Mouse (Mus musculus) kidney, postnatal 0 days (tissue): ENCODE data around the gene 1700003H04Rik. TPM values are rescaled to one million over a fixed set of nuclear protein-coding genes. Genes with fewer than 3 reads are reported as not detected.

Experiments
- ATAC-seq: fragments of 200-750 bp; cut with Nextera tagmentation; replicated peaks from 2 replicates; pipeline ENCODE4 v1.8.0; 2017; ENCODE audit warnings: low read depth, moderate number of reproducible peaks, moderate TSS enrichment, moderate library complexity; ENCODE audit not compliant: low FRiP score
- DNase-seq: peaks from one replicate; pipeline ENCODE4 v3.0.0-alpha.2; 2016; ENCODE audit warnings: low spot score
- H3K27ac ChIP-seq: fragments of 300-500 bp; sonication (generic); 2 replicates; pipeline ENCODE4 v1.5.1; 2014; ENCODE audit warnings: mild to moderate bottlenecking
- H3K27me3 ChIP-seq: fragments of 300-500 bp; sonication (generic); 2 replicates; pipeline ENCODE4 v1.6.1; 2014; ENCODE audit warnings: low read length, mixed read lengths; ENCODE audit not compliant: insufficient read depth
- H3K36me3 ChIP-seq: fragments of 300-500 bp; sonication (generic); 2 replicates; pipeline ENCODE4 v1.6.1; 2014; ENCODE audit warnings: low read length, mixed read lengths; ENCODE audit not compliant: insufficient read depth
- H3K4me1 ChIP-seq: fragments of 300-500 bp; sonication (generic); replicated peaks from 2 replicates; pipeline ENCODE4 v1.6.1; 2014; ENCODE audit warnings: antibody characterized with exemption, low read length, mixed read lengths; ENCODE audit not compliant: insufficient read depth
- H3K4me2 ChIP-seq: fragments of 300-500 bp; sonication (generic); 2 replicates; pipeline ENCODE4 v1.6.1; 2014; ENCODE audit warnings: mild to moderate bottlenecking, low read length, moderate library complexity, mixed read lengths
- H3K4me3 ChIP-seq: fragments of 300-500 bp; sonication (generic); replicated peaks from 2 replicates; pipeline ENCODE4 v1.5.1; 2014; ENCODE audit warnings: low read depth, low read length
- H3K9ac ChIP-seq: fragments of 300-500 bp; sonication (generic); 2 replicates; pipeline ENCODE4 v1.6.1; 2014; ENCODE audit warnings: low read depth, low read length
- H3K9me3 ChIP-seq: fragments of 300-500 bp; sonication (generic); replicated peaks from 2 replicates; pipeline ENCODE4 v1.6.1; 2016; ENCODE audit warnings: low read length, inconsistent platforms, mixed read lengths
- CTCF ChIP-seq: IDR thresholded peaks from 2 replicates; pipeline ENCODE4 v1.5.1; 2016; ENCODE audit warnings: antibody characterized with exemption, low read depth, mild to moderate bottlenecking, moderate library complexity
- WGBS: fragments of 180-500 bp; shearing (Covaris S2); extraction: QIAGEN DNeasy Blood & Tissue Kit; methylation state at CpG from one replicate; pipeline ENCODE4 v1.1.7; 2014; 5-methylcytosine and 5-hydroxymethylcytosine counted together
- polyA plus RNA-seq: library from polyadenylated mRNA; unstranded; fragments of >200 nt; fragmentation: Nextera tagmentation; extraction: Ambion mirVana; gene quantifications from 2 replicates; pipeline ENCODE4 v1.2.1, GENCODE M21; 2015

The 1700003H04Rik gene
- polyA plus RNA-seq, 1 experiment from 2014 or later = not detected

GRCm38 (mm10) chr3:124587534-124587933 is 6.6 kb upstream of the 1700003H04Rik start:
- TF ChIP-seq CTCF = peak; percentile 71
- peak; percentile 72 for DNase-seq
- H3K4me3 ChIP-seq = no peak overlapping the region
- H3K4me1 ChIP-seq = no peaks in the 10 kb centered on the region
- no peak for ATAC-seq
- no peak overlapping the region for H3K27ac ChIP-seq
- no peaks in the 10 kb centered on the region for H3K27me3 ChIP-seq
- 9% methylated on average over 3 of the region's 3 CpGs for WGBS
- no peak overlapping the region for H3K4me2 ChIP-seq
- no peaks in the 10 kb centered on the region for H3K9me3 ChIP-seq
- H3K36me3 ChIP-seq = no peaks in the 10 kb centered on the region
- no peak overlapping the region for H3K9ac ChIP-seq

GRCm38 (mm10) chr3:124585761-124586160 is 4.9 kb upstream of the 1700003H04Rik start:
- H3K9me3 ChIP-seq = no peaks in the 10 kb centered on the region
- ATAC-seq (no peak), DNase-seq (no peak)
- 74% methylated on average over 2 of the region's 2 CpGs for WGBS
- no peaks in the 10 kb centered on the region for H3K27me3 ChIP-seq
- H3K27ac ChIP-seq = no peak overlapping the region
- no peak overlapping the region for H3K4me3 ChIP-seq
- no peak overlapping the region for H3K4me2 ChIP-seq
- peak; percentile 37; the same call in 1 of the 2 replicates for TF ChIP-seq CTCF
- no peaks in the 10 kb centered on the region for H3K4me1 ChIP-seq
- H3K9ac ChIP-seq = no peak overlapping the region
- no peaks in the 10 kb centered on the region for H3K36me3 ChIP-seq

GRCm38 (mm10) chr3:124557317-124557716 is 23.6 kb downstream of the 1700003H04Rik start:
- Histone ChIP-seq H3K36me3 (no peaks in the 10 kb centered on the region), H3K4me3 (no peak overlapping the region), H3K4me1 (no peaks in the 10 kb centered on the region), H3K9ac (no peak overlapping the region), H3K27ac (no peak overlapping the region), H3K27me3 (no peaks in the 10 kb centered on the region), H3K9me3 (no peaks in the 10 kb centered on the region), H3K4me2 (no peak overlapping the region)
- ATAC-seq = no peak
- DNase-seq = no peak
- TF ChIP-seq CTCF = no peak
- WGBS = 92% methylated on average over 2 of the region's 2 CpGs

GRCm38 (mm10) chr3:124555963-124556362 is 24.9 kb downstream of the 1700003H04Rik start:
- no peaks in the 10 kb centered on the region for H3K36me3 ChIP-seq
- no peak for TF ChIP-seq CTCF
- H3K4me2 ChIP-seq = no peak overlapping the region
- H3K27ac ChIP-seq = no peak overlapping the region
- H3K9me3 ChIP-seq = no peaks in the 10 kb centered on the region
- H3K4me3 ChIP-seq = no peak overlapping the region
- no peaks in the 10 kb centered on the region for H3K27me3 ChIP-seq
- H3K4me1 ChIP-seq = no peaks in the 10 kb centered on the region
- DNase-seq (no peak), ATAC-seq (no peak)
- no peak overlapping the region for H3K9ac ChIP-seq

GRCm38 (mm10) chr3:124555092-124555491 is 25.8 kb downstream of the 1700003H04Rik start:
- Histone ChIP-seq H3K36me3 (no peaks in the 10 kb centered on the region), H3K4me3 (no peak overlapping the region), H3K9ac (no peak overlapping the region), H3K9me3 (no peaks in the 10 kb centered on the region), H3K27ac (no peak overlapping the region), H3K4me2 (no peak overlapping the region), H3K27me3 (no peaks in the 10 kb centered on the region), H3K4me1 (no peaks in the 10 kb centered on the region)
- WGBS = 76% methylated on average over 2 of the region's 2 CpGs
- DNase-seq = no peak
- no peak for ATAC-seq
- no peak for TF ChIP-seq CTCF

GRCm38 (mm10) chr3:124548898-124549297 is 32.0 kb downstream of the 1700003H04Rik start:
- ATAC-seq (no peak), DNase-seq (peak; percentile 28)
- H3K27ac ChIP-seq = no peak overlapping the region
- no peak for TF ChIP-seq CTCF
- H3K36me3 ChIP-seq = no peaks in the 10 kb centered on the region
- H3K9me3 ChIP-seq = no peaks in the 10 kb centered on the region
- H3K27me3 ChIP-seq = no peaks in the 10 kb centered on the region
- H3K9ac ChIP-seq = no peak overlapping the region
- H3K4me1 ChIP-seq = no peaks in the 10 kb centered on the region
- H3K4me2 ChIP-seq = no peak overlapping the region
- WGBS = 29% methylated on average over 10 of the region's 10 CpGs
- no peak overlapping the region for H3K4me3 ChIP-seq

- 71% methylated on average over 2 of the region's 2 CpGs for WGBS
- no peak for ATAC-seq
- no peak for TF ChIP-seq CTCF
- Histone ChIP-seq H3K4me1 (no peaks in the 10 kb centered on the region), H3K9me3 (no peaks in the 10 kb centered on the region), H3K27ac (no peak overlapping the region), H3K4me3 (no peak overlapping the region), H3K36me3 (no peaks in the 10 kb centered on the region), H3K27me3 (no peaks in the 10 kb centered on the region), H3K4me2 (no peak overlapping the region), H3K9ac (no peak overlapping the region)
- DNase-seq = no peak
Measured at GRCm38 (mm10) chr3:124538260-124538659, 42.6 kb downstream of the 1700003H04Rik start.
